Mouse (Mus musculus) limb, embryonic 10.5 days (tissue): ENCODE measurements at regions not wholly inside any gene's neighbourhood (a gene's known extent, or its start where the extent isn't known, plus 50 kb on each side); places are given as distances from the start of the nearest gene placed in this dataset.

Experiments used
- DNase-seq: peaks from one replicate; pipeline ENCODE4 v3.0.0-alpha.2; 2017; ENCODE audit warnings: low spot score
- H3K27ac ChIP-seq: fragments of 300-500 bp; sonication (generic); 2 replicates; pipeline ENCODE4 v1.5.1; 2016; ENCODE audit warnings: mild to moderate bottlenecking
- H3K27me3 ChIP-seq: fragments of 300-500 bp; sonication (generic); 2 replicates; pipeline ENCODE4 v1.6.1; 2016; ENCODE audit warnings: low read depth, mild to moderate bottlenecking; ENCODE audit not compliant: poor library complexity, severe bottlenecking
- H3K36me3 ChIP-seq: fragments of 300-500 bp; sonication (generic); 2 replicates; pipeline ENCODE4 v1.6.1; 2016; ENCODE audit warnings: mild to moderate bottlenecking, moderate library complexity
- H3K4me1 ChIP-seq: fragments of 300-500 bp; sonication (generic); 2 replicates; pipeline ENCODE4 v1.6.1; 2016
- H3K4me3 ChIP-seq: fragments of 300-500 bp; sonication (generic); 2 replicates; pipeline ENCODE4 v1.5.1; 2016; ENCODE audit warnings: mild to moderate bottlenecking, moderate library complexity
- H3K9me3 ChIP-seq: fragments of 300-500 bp; sonication (generic); replicated peaks from 2 replicates; pipeline ENCODE4 v1.6.1; 2016; ENCODE audit warnings: mild to moderate bottlenecking
- WGBS: fragments of 180-500 bp; shearing (Covaris S2); methylation state at CpG from one replicate; pipeline ENCODE4 v1.1.7; 2016; 5-methylcytosine and 5-hydroxymethylcytosine counted together

GRCm38 (mm10) chr6:93623541-93623940 lies 660.2 kb downstream of the Magi1 start:
- H3K4me3 ChIP-seq: no peak overlapping the region
- peaks cover 16% of the 10 kb centered on the region for H3K4me1 ChIP-seq
- H3K27ac ChIP-seq: no peak overlapping the region
- H3K36me3 ChIP-seq: no peaks in the 10 kb centered on the region
- no peaks in the 10 kb centered on the region for H3K9me3 ChIP-seq
- no peak for DNase-seq
- 24% methylated on average over 5 of the region's 5 CpGs for WGBS
- no peaks in the 10 kb centered on the region for H3K27me3 ChIP-seq

- no peaks in the 10 kb centered on the region for H3K9me3 ChIP-seq
- H3K4me3 ChIP-seq: no peak overlapping the region
- H3K27me3 ChIP-seq: no peaks in the 10 kb centered on the region
- no peaks in the 10 kb centered on the region for H3K4me1 ChIP-seq
- no peaks in the 10 kb centered on the region for H3K36me3 ChIP-seq
- H3K27ac ChIP-seq: no peak overlapping the region
- no peak for DNase-seq
Measured at GRCm38 (mm10) chr6:93616926-93617325, 666.8 kb downstream of the Magi1 start.

- no peak for DNase-seq
- Histone ChIP-seq H3K27me3 (no peaks in the 10 kb centered on the region), H3K9me3 (no peaks in the 10 kb centered on the region), H3K4me1 (0 out of 2 replicates have a peak, but pooled peaks cover 3% of the 10 kb centered on the region), H3K4me3 (no peak overlapping the region), H3K27ac (no peak overlapping the region), H3K36me3 (no peaks in the 10 kb centered on the region)
- WGBS: 87% methylated on average over 2 of the region's 2 CpGs
Measured at GRCm38 (mm10) chr6:93600376-93600775, 657.1 kb upstream of the Adamts9 start.

GRCm38 (mm10) chr6:93599371-93599770 lies 656.1 kb upstream of the Adamts9 start:
- Histone ChIP-seq H3K27ac (no peak overlapping the region), H3K9me3 (no peaks in the 10 kb centered on the region), H3K4me3 (no peak overlapping the region), H3K36me3 (no peaks in the 10 kb centered on the region), H3K27me3 (no peaks in the 10 kb centered on the region), H3K4me1 (0 out of 2 replicates have a peak, but pooled peaks cover 3% of the 10 kb centered on the region)
- no peak for DNase-seq
- WGBS: 83% methylated on average over 3 of the region's 3 CpGs

- H3K36me3 ChIP-seq: no peaks in the 10 kb centered on the region
- 97% methylated on average over 2 of the region's 2 CpGs for WGBS
- no peaks in the 10 kb centered on the region for H3K4me1 ChIP-seq
- H3K9me3 ChIP-seq: no peaks in the 10 kb centered on the region
- no peak for DNase-seq
- H3K27me3 ChIP-seq: no peaks in the 10 kb centered on the region
- no peak overlapping the region for H3K4me3 ChIP-seq
- H3K27ac ChIP-seq: no peak overlapping the region
Measured at GRCm38 (mm10) chr6:93589935-93590334, 646.6 kb upstream of the Adamts9 start.

- Histone ChIP-seq H3K4me3 (no peak overlapping the region), H3K27ac (no peak overlapping the region), H3K27me3 (no peaks in the 10 kb centered on the region), H3K36me3 (no peaks in the 10 kb centered on the region), H3K4me1 (no peaks in the 10 kb centered on the region), H3K9me3 (no peaks in the 10 kb centered on the region)
- DNase-seq: no peak
- 93% methylated on average over 2 of the region's 2 CpGs for WGBS
Measured at GRCm38 (mm10) chr6:93586871-93587270, 643.6 kb upstream of the Adamts9 start.

- Histone ChIP-seq H3K4me1 (no peaks in the 10 kb centered on the region), H3K9me3 (no peaks in the 10 kb centered on the region), H3K4me3 (no peak overlapping the region), H3K27me3 (no peaks in the 10 kb centered on the region), H3K36me3 (no peaks in the 10 kb centered on the region), H3K27ac (no peak overlapping the region)
- DNase-seq: no peak
- 89% methylated on average over 7 of the region's 7 CpGs for WGBS
Measured at GRCm38 (mm10) chr6:93581141-93581540, 637.8 kb upstream of the Adamts9 start.

GRCm38 (mm10) chr6:93580716-93581115 lies 637.4 kb upstream of the Adamts9 start:
- H3K4me3 ChIP-seq: no peak overlapping the region
- H3K36me3 ChIP-seq: no peaks in the 10 kb centered on the region
- H3K27ac ChIP-seq: no peak overlapping the region
- WGBS: 83% methylated on average over 6 of the region's 6 CpGs
- H3K27me3 ChIP-seq: no peaks in the 10 kb centered on the region
- no peak for DNase-seq
- no peaks in the 10 kb centered on the region for H3K9me3 ChIP-seq
- H3K4me1 ChIP-seq: no peaks in the 10 kb centered on the region

- no peaks in the 10 kb centered on the region for H3K9me3 ChIP-seq
- no peaks in the 10 kb centered on the region for H3K36me3 ChIP-seq
- no peaks in the 10 kb centered on the region for H3K27me3 ChIP-seq
- no peak for DNase-seq
- H3K4me3 ChIP-seq: no peak overlapping the region
- no peaks in the 10 kb centered on the region for H3K4me1 ChIP-seq
- no peak overlapping the region for H3K27ac ChIP-seq
- 83% methylated on average over 6 of the region's 6 CpGs for WGBS
Measured at GRCm38 (mm10) chr6:93575249-93575648, 632.0 kb upstream of the Adamts9 start.

GRCm38 (mm10) chr6:93573679-93574635 lies 630.7 kb upstream of the Adamts9 start:
- Histone ChIP-seq H3K27me3 (no peaks in the 10 kb centered on the region), H3K4me1 (no peaks in the 10 kb centered on the region), H3K36me3 (no peaks in the 10 kb centered on the region), H3K4me3 (no peak overlapping the region), H3K27ac (no peak overlapping the region), H3K9me3 (no peaks in the 10 kb centered on the region)
- WGBS: 80% methylated on average over 7 of the region's 7 CpGs
- no peak for DNase-seq

GRCm38 (mm10) chr6:93569866-93570265 lies 626.6 kb upstream of the Adamts9 start:
- Histone ChIP-seq H3K27ac (no peak overlapping the region), H3K36me3 (no peaks in the 10 kb centered on the region), H3K27me3 (no peaks in the 10 kb centered on the region), H3K9me3 (no peaks in the 10 kb centered on the region), H3K4me3 (no peak overlapping the region), H3K4me1 (no peaks in the 10 kb centered on the region)
- no peak for DNase-seq
- 93% methylated on average over 2 of the region's 2 CpGs for WGBS

GRCm38 (mm10) chr6:93569211-93569610 lies 625.9 kb upstream of the Adamts9 start:
- H3K36me3 ChIP-seq: no peaks in the 10 kb centered on the region
- DNase-seq: no peak
- no peaks in the 10 kb centered on the region for H3K9me3 ChIP-seq
- H3K27me3 ChIP-seq: no peaks in the 10 kb centered on the region
- 83% methylated on average over 6 of the region's 6 CpGs for WGBS
- H3K27ac ChIP-seq: no peak overlapping the region
- H3K4me1 ChIP-seq: no peaks in the 10 kb centered on the region
- no peak overlapping the region for H3K4me3 ChIP-seq

GRCm38 (mm10) chr6:93566661-93567060 lies 623.4 kb upstream of the Adamts9 start:
- H3K36me3 ChIP-seq: no peaks in the 10 kb centered on the region
- no peaks in the 10 kb centered on the region for H3K9me3 ChIP-seq
- no peak for DNase-seq
- H3K27ac ChIP-seq: no peak overlapping the region
- H3K4me3 ChIP-seq: no peak overlapping the region
- H3K4me1 ChIP-seq: no peaks in the 10 kb centered on the region
- H3K27me3 ChIP-seq: no peaks in the 10 kb centered on the region
- WGBS: 20% methylated on average over 2 of the region's 2 CpGs
